Mouse (Mus musculus) layer of hippocampus, postnatal 14 days (tissue): ENCODE data around the gene Uap1. TPM values are rescaled to one million over a fixed set of nuclear protein-coding genes. Genes with fewer than 3 reads are reported as not detected.

Experiments used
- DNase-seq, 2 experiments: peaks; one replicate each; pipeline ENCODE4 v3.0.0; 2021 to 2022; ENCODE audit warnings: low spot score in 2 of 2, mixed read lengths in 1 of 2
- long read RNA-seq, 2 experiments: library from polyadenylated mRNA; stranded (forward); transcript quantifications; one replicate each; pipeline ENCODE4 v2.0.0; 2021
- total RNA-seq, 2 experiments: library from RNA; stranded (reverse); gene quantifications; 2 replicates each; pipeline ENCODE4 v1.2.3; 2021

Gene Uap1
- total RNA-seq, result 10 to 100 TPM; 52.2 to 54.4 TPM
- long read RNA-seq, experiment 1, transcript Uap1-203 (11 exons, 2,287 nt), result minor isoform, 6 of 61 reads
- long read RNA-seq, experiment 1, transcript Uap1-202 (10 exons, 2,311 nt), result major isoform, 51 of 61 reads
- long read RNA-seq, experiment 1, partial matches to known transcripts, result 1 of 61 reads
- long read RNA-seq, experiment 1, other reads (novel, unspliced or antisense), result 3 of 61 reads
- long read RNA-seq, experiment 2, transcript Uap1-202 (10 exons, 2,311 nt), result major isoform, 77 of 94 reads
- long read RNA-seq, experiment 2, transcript Uap1-203 (11 exons, 2,287 nt), result minor isoform, 6 of 94 reads
- long read RNA-seq, experiment 2, partial matches to known transcripts, result 4 of 94 reads
- long read RNA-seq, experiment 2, other reads (novel, unspliced or antisense), result 3 of 94 reads

DNA sequence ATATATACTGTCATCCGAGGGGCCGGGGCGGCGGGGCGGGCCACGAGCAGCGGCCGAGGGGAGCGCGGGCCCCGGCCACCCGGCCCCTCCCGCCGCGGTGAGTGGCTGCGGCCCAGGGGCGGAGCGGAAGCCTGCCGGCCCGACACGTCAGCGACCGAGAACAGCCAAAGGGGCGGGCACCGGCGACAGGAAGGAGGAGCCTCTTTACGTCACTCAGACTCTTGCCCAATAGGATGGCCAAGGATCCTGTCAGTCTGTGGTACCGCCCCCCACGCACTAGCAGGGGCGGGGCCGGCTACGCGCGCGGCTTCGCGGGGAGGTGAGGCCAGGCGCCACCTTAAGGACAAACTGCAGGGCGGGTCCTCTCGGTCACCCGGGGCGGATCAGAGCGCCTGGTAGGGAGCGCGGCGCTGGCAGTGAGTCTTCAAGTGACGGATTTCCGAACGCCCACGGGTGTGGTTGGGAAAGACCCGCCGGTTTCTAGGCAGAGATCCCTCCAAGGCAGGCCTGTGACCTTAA lies at the start of gene Uap1:
Gene Uap1, minus strand, starts transcription at position 144 of the 519 bp plus-strand sequence.
- DNase-seq, result peak; percentile 93 to 98

DNA sequence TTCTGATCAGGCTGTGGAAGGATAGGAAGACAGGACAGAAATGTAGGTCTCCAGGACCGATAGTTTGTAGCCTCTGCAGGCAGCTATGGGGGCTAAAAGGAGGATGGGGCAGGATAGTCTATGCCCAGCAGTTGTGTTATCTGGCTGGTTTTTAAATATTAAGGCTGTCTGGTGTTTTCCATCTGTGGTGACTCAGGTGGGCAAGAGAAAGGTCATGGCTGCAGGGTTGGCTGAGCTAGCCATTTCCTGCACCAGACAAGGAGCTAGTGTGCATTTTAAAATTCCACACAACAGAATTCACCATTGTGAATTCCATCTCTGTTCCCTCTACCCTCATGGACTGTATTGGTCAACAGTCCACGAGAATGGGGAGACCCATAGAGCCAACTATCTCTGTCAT lies 48.5 kb upstream of the Uap1 start:
- no peak for DNase-seq

DNA sequence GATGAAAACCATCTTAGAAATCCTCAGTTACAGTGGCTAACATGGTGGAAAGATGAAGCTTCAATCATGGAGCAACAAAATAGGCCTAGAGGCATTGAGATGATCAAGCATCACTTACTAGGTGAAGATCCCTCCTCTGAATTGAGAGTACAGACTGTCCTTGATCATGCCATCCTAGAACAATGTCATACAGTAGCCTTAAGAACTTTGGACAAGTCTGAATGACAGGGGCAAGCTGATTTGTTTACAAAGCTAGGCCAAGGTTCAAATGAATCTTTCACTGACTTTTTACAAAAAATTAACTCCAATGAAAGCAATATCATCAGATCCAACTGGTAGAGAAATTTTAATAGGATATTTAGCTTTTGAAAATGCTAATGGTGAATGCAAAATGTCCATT lies 45.6 kb upstream of the Uap1 start:
- no peak for DNase-seq

DNA sequence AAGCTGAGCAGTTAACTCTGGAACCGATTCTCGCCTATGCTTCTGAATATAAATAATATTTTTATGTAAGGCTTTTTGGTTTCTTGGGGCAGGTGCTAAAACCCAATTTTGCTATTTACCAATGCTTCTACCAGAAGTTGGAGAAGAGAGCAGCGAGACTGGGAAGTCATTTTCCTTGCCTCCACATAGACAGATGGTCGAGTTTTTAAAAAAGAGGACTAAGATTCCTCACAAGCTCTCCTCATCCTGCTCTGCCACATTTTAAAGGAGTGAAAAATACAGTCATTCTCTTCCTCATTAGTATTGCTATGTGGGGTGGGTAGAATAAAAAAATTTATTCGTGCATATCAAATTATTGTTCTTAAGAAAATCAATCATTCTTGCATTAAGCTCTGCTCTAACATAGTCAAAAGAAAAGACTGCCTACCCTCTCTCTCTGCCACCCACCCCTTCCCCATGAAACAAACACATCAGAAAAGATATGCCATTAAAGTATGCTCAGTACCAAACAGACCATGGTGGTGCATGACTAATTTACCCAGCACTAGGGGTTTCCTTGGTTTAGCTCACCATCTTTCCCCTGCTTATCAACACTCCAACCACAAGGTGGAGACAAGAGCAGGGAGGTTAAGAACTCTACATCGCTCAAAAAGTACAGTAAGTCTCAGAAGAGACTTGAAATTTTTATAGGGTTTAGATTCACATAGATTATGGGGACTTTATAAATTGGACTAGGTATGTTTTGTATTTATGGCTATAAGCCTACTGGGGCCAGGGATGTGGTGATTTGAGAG lies 43.5 kb upstream of the Uap1 start:
- DNase-seq, result peak in 1 of 2 experiments; percentile 33

DNA sequence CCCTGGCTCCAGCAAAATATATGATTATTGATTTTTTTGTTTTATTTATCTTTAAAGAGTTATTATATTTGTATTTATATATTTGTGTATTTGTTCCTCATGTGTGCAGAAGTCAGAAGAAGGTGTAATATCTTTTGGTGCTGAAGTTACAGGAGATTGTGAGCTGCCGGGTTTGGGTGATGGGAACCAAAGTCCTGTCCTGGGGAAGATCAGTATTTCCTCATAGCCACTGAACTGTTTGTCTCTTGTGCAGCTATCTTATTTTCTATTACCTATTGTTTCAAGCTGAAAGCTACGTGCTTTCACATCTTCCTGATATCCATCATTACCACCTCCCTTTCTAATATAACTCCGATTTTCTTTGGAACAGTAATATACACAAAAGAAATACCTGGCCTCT lies 40.8 kb upstream of the Uap1 start:
- no peak for DNase-seq

DNA sequence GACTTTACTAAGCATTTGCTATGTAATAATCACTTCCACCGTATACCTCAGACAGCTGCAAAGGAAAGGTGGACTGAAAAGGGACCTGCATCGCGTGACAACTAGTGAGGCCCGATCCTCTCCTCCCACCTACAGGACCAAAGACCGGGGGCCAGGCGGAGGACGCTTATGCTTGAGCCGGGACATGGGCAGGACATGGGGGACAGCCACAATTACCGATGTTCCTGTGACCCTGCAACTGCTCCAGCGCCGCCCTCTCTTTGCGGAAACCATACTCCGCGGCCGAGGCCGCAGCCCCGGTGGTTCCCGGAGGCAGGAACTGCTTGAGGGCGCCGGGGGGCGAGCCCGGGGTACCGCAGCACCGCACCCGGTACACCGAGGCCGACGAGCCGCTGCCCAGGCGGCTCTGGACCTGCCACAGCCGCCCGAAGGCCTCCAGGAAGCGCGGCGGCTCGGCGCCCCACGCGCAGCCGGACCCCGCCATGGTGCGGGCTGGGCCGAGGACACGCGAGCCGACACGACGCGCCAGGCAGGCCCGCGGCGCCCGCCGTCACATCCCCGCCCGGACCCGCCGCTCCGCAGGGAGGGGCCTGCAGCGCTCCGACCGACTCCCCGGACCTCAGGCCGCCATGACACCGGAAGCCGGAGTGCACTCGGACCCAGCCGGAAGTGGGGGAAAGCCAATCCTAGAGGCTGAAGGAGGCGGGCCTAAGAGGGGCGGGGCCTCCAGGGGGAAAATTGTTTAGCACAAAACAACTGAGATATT lies 40.2 kb upstream of the Uap1 start, which contains the start of gene Uhmk1:
Gene Uhmk1, minus strand, starts transcription at position 641 of the 766 bp plus-strand sequence.
- peak; percentile 81 to 93 for DNase-seq

DNA sequence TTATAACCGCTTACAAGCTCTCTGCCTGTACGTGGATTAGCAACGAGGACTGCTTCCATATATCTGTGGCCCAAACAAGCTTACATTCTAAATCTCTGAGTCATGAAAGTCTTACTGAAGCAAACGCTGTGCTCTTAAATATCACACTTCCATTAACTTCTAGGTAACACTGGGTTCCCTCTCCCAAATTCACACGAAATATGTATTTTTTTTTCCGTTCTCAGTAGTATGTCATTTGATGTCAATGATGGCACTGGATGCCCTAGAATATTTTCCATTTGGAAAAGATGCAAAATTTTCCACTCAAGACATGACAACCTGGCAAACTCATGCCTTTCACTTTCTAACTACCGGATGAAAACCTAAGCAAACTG lies 39.6 kb upstream of the Uap1 start:
- DNase-seq, result no peak

DNA sequence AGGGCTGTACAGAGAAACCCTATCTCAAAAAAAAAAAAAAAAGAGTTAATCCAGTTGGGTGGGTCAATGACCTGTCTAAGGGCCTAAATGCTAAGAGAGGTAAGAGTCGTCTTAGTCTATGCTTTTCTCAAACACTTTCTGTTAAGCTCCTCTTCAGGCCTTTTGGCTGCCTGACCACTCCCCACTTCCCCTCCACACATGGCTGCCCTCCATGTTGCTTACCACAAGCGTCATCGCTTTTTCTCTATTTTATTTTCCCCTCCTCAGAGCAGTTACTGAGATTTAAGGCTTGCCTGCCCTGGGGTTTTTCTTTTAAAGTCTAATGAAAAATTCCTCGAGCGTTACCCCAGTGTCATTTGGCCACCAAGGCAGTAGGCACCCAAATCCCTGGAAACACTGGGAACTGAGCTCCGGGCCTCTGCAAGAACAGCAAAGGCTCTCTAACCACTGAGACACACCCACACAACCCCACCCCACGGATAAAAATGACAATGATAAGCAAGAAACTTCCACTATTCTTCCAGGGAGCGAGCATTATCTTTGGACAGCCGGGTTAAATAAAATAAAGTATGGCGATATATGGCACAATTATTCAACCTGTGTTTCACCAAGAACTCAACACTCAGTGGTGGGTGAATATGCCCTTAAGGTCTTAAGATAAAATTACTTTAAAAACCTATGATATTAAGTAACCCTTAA lies 38.6 kb upstream of the Uap1 start:
- DNase-seq, result no peak

DNA sequence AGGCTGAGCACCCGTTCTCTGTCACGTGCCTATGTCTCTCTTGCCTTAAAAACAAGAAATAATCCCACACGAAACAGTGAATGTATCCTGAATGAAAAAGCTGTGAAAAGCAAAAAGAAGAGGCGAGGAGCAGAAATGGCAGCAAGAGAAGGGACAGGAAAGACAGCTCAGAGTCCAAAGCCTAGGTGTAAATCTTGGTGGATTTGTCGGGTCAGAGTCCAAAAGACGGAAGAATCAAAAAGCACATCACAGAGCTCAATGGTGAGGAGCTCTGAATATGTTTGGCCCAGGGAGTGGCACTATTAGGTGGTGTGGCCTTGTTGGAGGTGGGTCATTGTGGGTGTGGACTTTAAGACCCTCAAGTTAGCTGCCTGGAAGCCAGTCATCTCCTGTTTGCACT lies 31.6 kb upstream of the Uap1 start:
- no peak for DNase-seq

DNA sequence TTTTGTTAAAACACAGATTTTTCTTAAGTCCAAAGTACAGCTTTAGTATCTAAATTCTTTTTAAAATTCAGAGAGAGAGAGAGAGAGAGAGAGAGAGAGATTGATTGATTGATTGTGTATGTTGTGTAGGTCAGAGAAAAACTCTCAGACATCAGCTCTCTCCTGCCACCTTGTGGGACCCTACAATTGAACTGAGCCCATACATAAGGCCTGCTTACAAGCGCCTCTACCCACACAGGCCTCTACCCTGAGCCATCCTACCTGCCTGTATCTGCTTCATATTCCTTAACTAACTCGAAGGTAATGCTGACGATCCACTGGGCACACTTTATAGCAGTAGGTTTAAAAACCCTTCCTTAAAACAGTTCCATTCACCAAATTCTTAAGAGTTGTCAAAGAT lies 25.6 kb upstream of the Uap1 start:
- no peak for DNase-seq

DNA sequence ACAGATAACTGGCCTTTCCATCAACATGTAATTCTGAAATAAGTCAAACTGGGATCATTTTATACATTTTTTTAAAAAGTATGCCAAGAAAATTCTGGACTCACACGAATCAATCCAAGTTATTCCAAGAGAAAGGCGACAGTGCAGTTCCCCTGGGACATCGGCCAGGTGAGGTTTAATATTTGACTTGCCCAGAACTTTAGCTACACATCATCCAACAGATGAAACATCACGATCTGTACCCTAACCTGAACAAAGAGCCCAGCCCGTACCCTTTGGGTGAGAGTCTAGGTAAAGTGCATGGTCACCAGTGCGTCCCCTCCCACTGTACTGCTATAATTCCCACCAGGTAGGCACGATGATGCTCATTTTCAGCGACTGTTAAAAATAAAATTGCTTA lies 21.5 kb upstream of the Uap1 start:
- DNase-seq, result no peak

DNA sequence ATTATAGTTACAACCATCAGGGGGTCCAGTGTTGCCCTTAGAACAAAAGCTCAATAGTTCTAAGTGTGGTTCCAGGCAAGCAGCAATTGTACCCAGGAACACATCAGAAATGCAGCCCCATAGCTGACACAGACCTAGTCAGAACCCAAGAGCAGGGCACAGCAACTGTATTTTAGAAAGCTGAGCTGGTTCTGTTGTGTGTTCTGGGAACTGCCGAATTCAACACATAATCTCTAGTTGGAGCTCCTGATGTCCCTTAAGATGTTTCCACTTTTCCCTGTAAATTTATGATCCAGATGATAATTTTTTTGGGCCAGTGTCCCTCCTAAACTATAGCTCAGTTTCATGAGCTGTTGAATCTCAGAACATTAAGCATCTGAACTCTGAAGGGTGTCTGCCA lies 17.2 kb upstream of the Uap1 start:
- DNase-seq, result no peak

DNA sequence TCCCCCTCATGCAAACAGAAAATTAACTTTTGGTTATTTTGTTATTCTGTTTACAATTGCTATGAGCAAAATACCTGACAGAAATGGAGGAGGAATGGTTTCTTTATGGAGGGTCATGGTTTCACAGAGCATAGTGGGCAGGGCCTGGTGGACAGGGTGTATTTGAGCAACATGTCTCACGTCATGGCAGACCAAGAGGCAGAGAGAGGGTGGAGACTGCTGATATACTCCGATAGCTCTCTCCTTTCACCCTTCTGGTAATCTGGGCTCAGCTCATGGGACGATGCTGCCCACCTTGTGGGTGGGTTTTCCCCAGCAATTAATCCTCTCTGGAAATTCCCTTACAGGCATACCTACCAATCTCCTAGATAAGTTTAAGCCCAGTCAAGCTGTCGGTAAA lies 15.5 kb upstream of the Uap1 start:
- DNase-seq, result no peak

DNA sequence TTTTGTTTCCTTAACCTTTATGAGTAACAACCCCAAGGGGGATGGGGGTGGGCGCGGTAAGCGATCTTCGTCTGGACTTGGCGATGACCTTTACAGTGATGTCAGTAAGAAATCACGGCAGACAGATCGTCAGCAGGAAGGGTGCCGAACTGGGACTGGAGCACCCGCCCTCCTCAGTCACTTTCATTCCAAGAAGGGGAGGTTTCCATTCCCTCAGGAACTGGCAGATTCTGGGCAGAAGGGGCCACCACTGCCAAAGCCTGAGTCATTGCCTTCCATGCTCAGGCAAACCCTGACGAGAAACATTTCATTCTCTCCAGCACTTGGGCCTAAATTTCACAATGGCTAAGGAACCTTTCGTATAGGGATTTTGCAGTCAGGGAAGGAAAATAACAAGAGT lies 13.8 kb upstream of the Uap1 start:
- no peak for DNase-seq

DNA sequence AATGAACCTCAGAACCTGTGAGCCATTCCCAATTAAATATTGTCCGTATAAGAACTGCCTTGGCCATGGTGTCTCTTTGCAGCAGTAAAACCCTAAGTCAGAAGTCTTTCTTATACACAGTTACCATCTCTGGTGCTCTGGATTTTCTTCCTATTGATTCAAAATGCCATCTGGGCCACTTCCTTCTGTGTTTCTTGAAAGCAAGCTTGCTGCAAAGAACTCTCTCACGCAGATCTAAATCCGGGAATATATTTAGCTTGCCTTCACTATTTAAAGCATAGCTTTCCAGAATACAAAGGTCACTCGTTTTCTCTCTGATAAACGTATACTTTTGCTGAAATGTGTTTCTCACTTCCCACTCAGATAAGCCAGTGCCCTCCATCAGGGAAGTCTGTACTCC lies 11.8 kb upstream of the Uap1 start:
- peak in 1 of 2 experiments; percentile 31 for DNase-seq

DNA sequence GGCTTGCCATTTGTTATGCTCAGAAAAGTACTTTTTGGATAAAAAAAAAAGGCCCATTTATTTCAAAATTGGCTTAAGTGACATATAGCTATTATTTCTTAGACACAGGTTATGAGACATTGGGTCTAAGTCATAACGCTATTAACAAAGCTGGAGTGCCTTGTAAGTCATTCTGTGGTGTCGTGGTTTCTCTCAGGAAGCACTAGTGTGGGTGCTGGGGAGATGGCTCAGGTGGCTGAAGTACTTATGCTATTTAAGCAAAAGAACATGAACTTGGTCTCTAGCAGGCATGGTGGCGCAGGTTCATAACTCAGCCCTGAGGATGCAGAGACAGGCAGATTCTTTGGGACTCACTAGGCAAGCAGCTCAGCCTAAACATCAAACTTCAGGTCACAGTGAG lies 10.4 kb upstream of the Uap1 start:
- no peak for DNase-seq

DNA sequence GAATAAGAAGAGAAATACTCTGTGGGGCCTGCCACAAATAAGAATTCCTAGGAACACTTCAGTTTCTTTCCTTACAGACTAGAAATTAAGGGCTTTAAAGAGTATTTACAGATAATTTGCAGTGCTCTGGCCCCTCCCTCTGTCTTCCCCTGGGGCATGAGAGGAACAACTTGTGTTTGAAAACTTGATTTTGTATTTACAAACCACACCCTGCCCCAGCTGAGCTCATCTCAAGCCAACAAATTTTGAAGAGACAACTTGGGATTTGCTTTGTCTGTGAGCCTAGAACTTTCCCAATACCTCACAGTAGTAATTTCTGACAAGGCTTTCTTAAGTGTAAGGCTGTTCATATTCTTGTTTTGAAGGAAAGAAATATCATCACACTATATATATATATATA lies 7.9 kb upstream of the Uap1 start:
- no peak for DNase-seq

DNA sequence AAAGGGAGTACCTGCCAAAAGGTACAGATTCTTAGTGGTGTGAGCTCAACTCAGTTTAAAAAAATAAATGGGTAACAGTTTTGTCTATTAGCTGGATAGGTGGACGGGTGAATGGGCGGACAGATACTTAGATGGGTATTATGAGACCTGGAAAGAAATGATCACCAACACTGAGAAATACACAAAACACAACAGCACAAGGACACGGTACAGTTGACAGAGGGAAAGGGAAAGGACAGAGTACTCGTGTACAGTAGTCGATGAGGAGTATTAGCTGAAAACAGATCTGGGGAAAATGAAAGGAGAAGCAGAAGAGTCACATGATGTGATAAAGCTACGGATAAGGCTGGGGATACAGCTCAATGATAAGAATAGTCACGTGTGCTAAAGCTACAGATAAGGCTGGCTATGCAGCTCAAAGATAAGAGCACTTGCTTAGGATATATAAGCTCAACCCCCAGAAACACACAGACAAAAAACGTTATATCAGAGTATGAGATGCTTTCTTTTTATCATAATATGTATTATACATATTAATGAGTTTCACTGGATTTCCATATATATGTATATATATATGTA lies 2.0 kb upstream of the Uap1 start:
- DNase-seq, result no peak

DNA sequence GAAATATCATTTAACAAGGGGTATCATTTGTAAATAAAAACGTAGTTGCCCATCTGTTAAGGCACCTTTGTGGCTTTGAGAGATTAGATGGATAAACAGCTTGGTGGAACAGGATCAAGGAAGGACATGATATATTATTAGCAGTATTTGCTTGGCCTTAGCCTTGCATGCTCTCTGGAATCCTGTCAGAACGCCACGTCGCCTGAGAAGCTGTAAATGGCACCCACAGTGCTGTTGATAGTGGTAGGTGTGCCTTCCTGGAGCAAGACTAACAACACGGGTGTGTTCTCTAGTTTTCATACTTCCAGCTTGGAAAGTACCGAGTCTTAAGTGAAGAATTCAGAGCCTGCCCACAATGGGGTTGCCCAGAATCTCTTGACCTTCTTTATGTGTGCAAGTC lies 1.1 kb upstream of the Uap1 start:
- no peak for DNase-seq

DNA sequence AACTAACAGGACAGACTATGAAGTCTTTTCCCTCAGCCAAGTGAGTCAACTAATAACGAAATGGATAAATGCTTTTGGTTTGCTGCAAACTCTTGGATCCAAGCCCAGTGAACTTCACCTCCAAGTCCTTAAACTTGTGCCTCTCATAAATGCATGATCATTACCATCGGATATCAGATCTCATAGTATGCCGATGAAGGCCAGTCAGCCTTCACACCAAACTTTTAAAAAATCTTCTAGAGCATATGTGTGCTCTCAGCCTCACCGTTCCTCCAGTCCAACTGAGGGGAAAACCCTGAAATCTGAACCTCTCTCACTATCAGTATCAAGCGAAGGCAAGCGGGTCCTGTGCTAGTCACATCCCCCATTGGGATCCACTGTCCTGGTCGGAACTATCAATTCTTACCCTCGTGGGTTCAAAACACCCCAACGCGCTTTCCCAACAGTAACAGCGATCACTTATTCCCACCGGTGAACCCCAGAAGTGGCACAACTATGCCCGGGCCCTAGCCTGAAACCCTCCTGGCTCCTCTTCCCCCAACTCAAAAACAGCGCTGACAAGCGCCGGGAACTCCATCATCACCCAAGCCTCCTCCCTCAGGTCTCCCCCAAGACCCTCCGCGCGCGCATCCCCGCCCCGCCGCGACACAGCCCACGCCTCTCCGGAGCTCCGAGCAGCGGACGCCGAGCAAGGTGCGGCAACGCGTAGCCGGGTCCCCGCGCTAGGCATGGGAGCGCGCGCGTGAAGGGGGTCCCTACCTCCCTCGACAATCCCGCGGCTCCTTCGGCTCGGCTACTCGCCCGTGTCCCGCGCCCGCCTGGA lies 555 bp downstream of the Uap1 start:
- DNase-seq, result peak in 1 of 2 experiments; percentile 26
